In genomic region chr7:24653681-24654080, GRCm38 (mm10) we compare ENCODE assay signal across 10 mouse cellular contexts. TPM values are rescaled to one million over a fixed set of nuclear protein-coding genes. Genes with fewer than 3 reads are reported as not detected.
A peak's percentile ranks its signal among the peaks of the same experiment; 100 is the strongest.
DNase-seq lines count a peak whose midpoint lies in the region; ATAC-seq and TF ChIP-seq lines count a peak whose summit lies in the region.
"Had no signal": no experiment of that assay in that cellular context is flagged by ENCODE, and none has a peak within 500 bp of the region (broad histone marks: within the 10 kb centered on the region; RNA-seq: fewer than 3 reads in every experiment).

No protein-coding gene starts in this region.

- no peak overlapping the region for H3K27ac ChIP-seq in heart, embryonic 12.5 days (ENCODE audit: poor library complexity, severe bottlenecking)
- no peak overlapping the region for H3K27ac ChIP-seq in left cerebral cortex, adult 2 months
- H3K27ac ChIP-seq: embryonic facial prominence, embryonic 12.5 days; limb, embryonic 15.5 days had no signal

- no peaks in the 10 kb centered on the region for H3K4me1 ChIP-seq in heart, embryonic 12.5 days (replicated peaks)
- H3K4me1 ChIP-seq in E14TG2a.4 (replicated peaks; ENCODE audit: low read depth, low read length): peaks cover 6% of the 10 kb centered on the region
- H3K4me1 ChIP-seq: embryonic facial prominence, embryonic 12.5 days; limb, embryonic 15.5 days had no signal

- no peak overlapping the region for H3K9ac ChIP-seq in heart, embryonic 12.5 days
- H3K9ac ChIP-seq: embryonic facial prominence, embryonic 12.5 days; limb, embryonic 15.5 days had no signal

- H3K27me3 ChIP-seq in heart, embryonic 12.5 days (replicated peaks): no peaks in the 10 kb centered on the region
- peaks cover 7% of the 10 kb centered on the region; the same call in 1 of the 2 replicates for H3K27me3 ChIP-seq in E14TG2a.4 (ENCODE audit: insufficient read depth, low read length)
- H3K27me3 ChIP-seq: embryonic facial prominence, embryonic 12.5 days; limb, embryonic 15.5 days had no signal

- TF ChIP-seq CTCF in E14TG2a.4 (conservative IDR thresholded peaks at IDR 0.05; ENCODE audit: low read length): peak; percentile 95
- TF ChIP-seq CTCF in left cerebral cortex, adult 2 months (IDR thresholded peaks at IDR 0.05): peak; percentile 92

- peak; percentile 42 for DNase-seq in heart, adult 8-10 months (ENCODE audit: low spot score)
- peak; percentile 61 for DNase-seq in c-Kit-positive CD71-negative TER-119-negative erythroid progenitor cells, embryonic 14.5 days (ENCODE audit: low read depth)
- DNase-seq in left cerebral cortex, adult 2 months (ENCODE audit: extremely low spot score in 1 of 2, low spot score in 2 of 2): peak in 1 of 2 experiments; percentile 31
- DNase-seq in testis, postnatal 14 days (ENCODE audit: low spot score): peak; percentile 51

- intact Hi-C loops in left cerebral cortex, adult 2 months (cut with DNase I): loop anchor here (2.0 kb wide), 1 partner anchor 53 kb away; no protein-coding TSS in a partner anchor

- no peak overlapping the region for H3K4me2 ChIP-seq in heart, embryonic 12.5 days
- H3K4me2 ChIP-seq: embryonic facial prominence, embryonic 12.5 days; limb, embryonic 15.5 days had no signal

- ATAC-seq in heart, embryonic 12.5 days (ENCODE audit: insufficient number of reproducible peaks, low FRiP score): no peak
- peak; percentile 97 for ATAC-seq in granulocyte monocyte progenitor cell, adult 5-6 weeks (replicated peaks; ENCODE audit: poor library complexity, severe bottlenecking)
- ATAC-seq in monocyte, adult 5-6 weeks (replicated peaks; ENCODE audit: insufficient number of reproducible peaks, low FRiP score, low TSS enrichment, poor library complexity, severe bottlenecking): peak; percentile 71

- H3K4me3 ChIP-seq in heart, embryonic 12.5 days: no peak overlapping the region
- no peak overlapping the region for H3K4me3 ChIP-seq in E14TG2a.4 (replicated peaks; ENCODE audit: low read length)
- H3K4me3 ChIP-seq in left cerebral cortex, adult 2 months: no peak overlapping the region
- H3K4me3 ChIP-seq: embryonic facial prominence, embryonic 12.5 days; limb, embryonic 15.5 days had no signal

- no peaks in the 10 kb centered on the region for H3K36me3 ChIP-seq in heart, embryonic 12.5 days
- no peaks in the 10 kb centered on the region for H3K36me3 ChIP-seq in E14TG2a.4 (ENCODE audit: insufficient read depth, low read length)
- H3K36me3 ChIP-seq: embryonic facial prominence, embryonic 12.5 days; limb, embryonic 15.5 days had no signal

- 20% methylated on average over 7 of the region's 7 CpGs for WGBS in heart, embryonic 12.5 days

- H3K9me3 ChIP-seq in heart, embryonic 12.5 days (replicated peaks): no peaks in the 10 kb centered on the region
- H3K9me3 ChIP-seq in E14TG2a.4 (ENCODE audit: low read length): no peaks in the 10 kb centered on the region
- H3K9me3 ChIP-seq: embryonic facial prominence, embryonic 12.5 days; limb, embryonic 15.5 days had no signal

RNA-seq across cellular contexts. Expression of gene Lypd3, which starts 17.3 kb away (rescaled TPM):
- not detected for total RNA-seq in heart, adult 8-10 months (2022)
- polyA plus RNA-seq in heart, embryonic 12.5 days (2016; fragmentation: Nextera tagmentation; extraction: Ambion mirVana): 0.10 and 0.15 TPM in 2 replicates
- not detected in 2 replicates for total RNA-seq in granulocyte monocyte progenitor cell, adult 5-6 weeks (2014; fragmentation: Nextera tagmentation)
- not detected in 2 replicates for total RNA-seq in granulocyte monocyte progenitor cell, adult 5-6 weeks (2017)
- under 1 TPM; 0.20 to 0.63 TPM for total RNA-seq in left cerebral cortex, adult 2 months (2021)
- not detected in 3 replicates for total RNA-seq in monocyte, adult 5-6 weeks (2017)

RNA-seq across cellular contexts. Expression of gene Tex101, which starts 22.8 kb away (rescaled TPM):
- total RNA-seq in heart, adult 8-10 months (2022): not detected
- polyA plus RNA-seq in heart, embryonic 12.5 days (2016; fragmentation: Nextera tagmentation; extraction: Ambion mirVana): not detected in 2 replicates
- not detected in 2 replicates for total RNA-seq in granulocyte monocyte progenitor cell, adult 5-6 weeks (2014; fragmentation: Nextera tagmentation)
- total RNA-seq in granulocyte monocyte progenitor cell, adult 5-6 weeks (2017): not detected in 2 replicates
- not detected for total RNA-seq in left cerebral cortex, adult 2 months (2021)
- not detected in 3 replicates for total RNA-seq in monocyte, adult 5-6 weeks (2017)
- polyA plus RNA-seq: embryonic facial prominence, embryonic 12.5 days; limb, embryonic 15.5 days had no signal

RNA-seq across cellular contexts. Expression of gene Phldb3, which starts 43.1 kb away (rescaled TPM):
- total RNA-seq in heart, adult 8-10 months (2022): under 1 TPM; 0.35 to 0.83 (median 0.39) TPM
- polyA plus RNA-seq in heart, embryonic 12.5 days (2016; fragmentation: Nextera tagmentation; extraction: Ambion mirVana): not detected in 2 replicates
- total RNA-seq in granulocyte monocyte progenitor cell, adult 5-6 weeks (2014; fragmentation: Nextera tagmentation): 1.8 and 6.4 TPM in 2 replicates
- total RNA-seq in granulocyte monocyte progenitor cell, adult 5-6 weeks (2017): 7.6 and 13.5 TPM in 2 replicates
- total RNA-seq in left cerebral cortex, adult 2 months (2021): not detected
- total RNA-seq in monocyte, adult 5-6 weeks (2017): 7.5 to 10.6 TPM (median 9.6 TPM) in 3 replicates

RNA-seq across cellular contexts. Expression of gene BC049730, which starts 55.4 kb away (rescaled TPM):
- total RNA-seq in heart, adult 8-10 months (2022): not detected
- not detected in 2 replicates for polyA plus RNA-seq in heart, embryonic 12.5 days (2016; fragmentation: Nextera tagmentation; extraction: Ambion mirVana)
- total RNA-seq in granulocyte monocyte progenitor cell, adult 5-6 weeks (2014; fragmentation: Nextera tagmentation): not detected in 2 replicates
- not detected in 2 replicates for total RNA-seq in granulocyte monocyte progenitor cell, adult 5-6 weeks (2017)
- not detected for total RNA-seq in left cerebral cortex, adult 2 months (2021)
- total RNA-seq in monocyte, adult 5-6 weeks (2017): not detected in 3 replicates
- polyA plus RNA-seq: embryonic facial prominence, embryonic 12.5 days; limb, embryonic 15.5 days had no signal
